Mouse (Mus musculus) hindbrain, embryonic 16.5 days (tissue): Measurements from ENCODE around the gene C9orf72. TPM values are rescaled to one million over a fixed set of nuclear protein-coding genes. Genes with fewer than 3 reads are reported as not detected.
"Not testable (repeated sequence)": the region's sequence is repeated elsewhere in the genome, so short reads cannot be mapped to it uniquely, and the experiment has no call there.

Source experiments
- ATAC-seq: fragments of 200-750 bp; cut with Nextera tagmentation; 2 replicates; pipeline ENCODE4 v1.8.0; 2017; ENCODE audit warnings: moderate TSS enrichment, moderate library complexity
- H3K27ac ChIP-seq: fragments of 300-500 bp; sonication (generic); 2 replicates; pipeline ENCODE4 v1.5.1; 2014; ENCODE audit warnings: low read depth, mild to moderate bottlenecking, control low read depth, low read length, moderate library complexity
- H3K27me3 ChIP-seq: fragments of 300-500 bp; sonication (generic); replicated peaks from 2 replicates; pipeline ENCODE4 v1.6.1; 2014; ENCODE audit warnings: low read length; ENCODE audit not compliant: control insufficient read depth, insufficient read depth
- H3K36me3 ChIP-seq: fragments of 300-500 bp; sonication (generic); 2 replicates; pipeline ENCODE4 v1.6.1; 2014; ENCODE audit warnings: mild to moderate bottlenecking, low read length, moderate library complexity, mixed read lengths; ENCODE audit not compliant: control insufficient read depth, insufficient read depth
- H3K4me1 ChIP-seq: fragments of 300-500 bp; sonication (generic); 2 replicates; pipeline ENCODE4 v1.6.1; 2014; ENCODE audit warnings: low read depth, low read length; ENCODE audit not compliant: control insufficient read depth, insufficient read depth
- H3K4me2 ChIP-seq: fragments of 300-500 bp; sonication (generic); 2 replicates; pipeline ENCODE4 v1.6.1; 2014; ENCODE audit warnings: mild to moderate bottlenecking, low read length, control low read depth, moderate library complexity
- H3K4me3 ChIP-seq: fragments of 300-500 bp; sonication (generic); 2 replicates; pipeline ENCODE4 v1.5.1; 2014; ENCODE audit warnings: mild to moderate bottlenecking, low read length, control low read depth, moderate library complexity
- H3K9ac ChIP-seq: fragments of 300-500 bp; sonication (generic); 2 replicates; pipeline ENCODE4 v1.6.1; 2014; ENCODE audit warnings: low read depth, mild to moderate bottlenecking, control low read depth, low read length, moderate library complexity
- H3K9me3 ChIP-seq: fragments of 300-500 bp; sonication (generic); 2 replicates; pipeline ENCODE4 v1.6.1; 2014; ENCODE audit warnings: mild to moderate bottlenecking, low read length, moderate library complexity; ENCODE audit not compliant: control insufficient read depth
- WGBS: fragments of 180-500 bp; shearing (Covaris S2); extraction: QIAGEN DNeasy Blood & Tissue Kit; methylation state at CpG from one replicate; pipeline ENCODE4 v1.1.7; 2014; 5-methylcytosine and 5-hydroxymethylcytosine counted together
- polyA plus RNA-seq: library from polyadenylated mRNA; unstranded; fragments of >200 nt; fragmentation: Nextera tagmentation; extraction: Ambion mirVana; gene quantifications from 2 replicates; pipeline ENCODE4 v1.2.1, GENCODE M21; 2015

The C9orf72 gene
- polyA plus RNA-seq = 42.6 and 46.6 TPM in 2 replicates

GRCm38 (mm10) chr4:35225734-35226495, at the start of gene C9orf72:
Gene C9orf72 (minus strand): TSS chr4:35226175.
- Histone ChIP-seq H3K27ac (peak within 1 kb of the TSS; percentile 78), H3K4me2 (peak within 1 kb of the TSS; percentile 77), H3K27me3 (no peaks in the 10 kb centered on the region), H3K4me3 (peak within 1 kb of the TSS; percentile 94), H3K4me1 (peaks cover 2% of the 10 kb centered on the region; the same call in 1 of the 2 replicates), H3K9me3 (no peaks in the 10 kb centered on the region), H3K9ac (peak within 1 kb of the TSS; percentile 94), H3K36me3 (no peaks in the 10 kb centered on the region)
- peak; percentile 98 for ATAC-seq
- WGBS = under 1% methylated on average over 51 of the region's 51 CpGs

GRCm38 (mm10) chr4:35259006-35259405, 33.0 kb upstream of the C9orf72 start:
- Histone ChIP-seq H3K36me3 (no peaks in the 10 kb centered on the region), H3K4me2 (no peak overlapping the region), H3K9me3 (no peaks in the 10 kb centered on the region), H3K27ac (no peak overlapping the region), H3K4me3 (no peak overlapping the region), H3K9ac (no peak overlapping the region), H3K27me3 (no peaks in the 10 kb centered on the region), H3K4me1 (no peaks in the 10 kb centered on the region)
- WGBS = 73% methylated on average over 9 of the region's 9 CpGs
- ATAC-seq = no peak

GRCm38 (mm10) chr4:35244023-35244422, 18.0 kb upstream of the C9orf72 start:
- H3K4me1 ChIP-seq = no peaks in the 10 kb centered on the region
- 78% methylated on average over 1 of the region's 1 CpGs for WGBS
- H3K27me3 ChIP-seq = no peaks in the 10 kb centered on the region
- H3K4me2 ChIP-seq = no peak overlapping the region
- no peaks in the 10 kb centered on the region for H3K36me3 ChIP-seq
- H3K9me3 ChIP-seq = no peaks in the 10 kb centered on the region
- ATAC-seq = no peak
- no peak overlapping the region for H3K4me3 ChIP-seq
- H3K27ac ChIP-seq = no peak overlapping the region
- no peak overlapping the region for H3K9ac ChIP-seq

GRCm38 (mm10) chr4:35241735-35242134, 15.8 kb upstream of the C9orf72 start:
- Histone ChIP-seq H3K9me3 (no peaks in the 10 kb centered on the region), H3K27me3 (no peaks in the 10 kb centered on the region), H3K36me3 (no peaks in the 10 kb centered on the region), H3K4me3 (no peak overlapping the region), H3K4me1 (no peaks in the 10 kb centered on the region), H3K4me2 (no peak overlapping the region), H3K9ac (no peak overlapping the region), H3K27ac (no peak overlapping the region)
- 84% methylated on average over 2 of the region's 2 CpGs for WGBS
- no peak for ATAC-seq

GRCm38 (mm10) chr4:35238696-35239095, 12.7 kb upstream of the C9orf72 start:
- ATAC-seq = no peak
- Histone ChIP-seq H3K9me3 (no peaks in the 10 kb centered on the region), H3K4me2 (no peak overlapping the region), H3K9ac (no peak overlapping the region), H3K27me3 (no peaks in the 10 kb centered on the region), H3K27ac (no peak overlapping the region), H3K36me3 (no peaks in the 10 kb centered on the region), H3K4me3 (no peak overlapping the region), H3K4me1 (no peaks in the 10 kb centered on the region)
- 43% methylated on average over 4 of the region's 4 CpGs for WGBS

- not testable (repeated sequence) for H3K4me3 ChIP-seq, H3K36me3 ChIP-seq, H3K27me3 ChIP-seq, H3K9ac ChIP-seq, ATAC-seq, H3K4me2 ChIP-seq, H3K27ac ChIP-seq, H3K9me3 ChIP-seq, H3K4me1 ChIP-seq
- WGBS = 92% methylated on average over 3 of the region's 3 CpGs
Measured at GRCm38 (mm10) chr4:35238240-35238639, 12.3 kb upstream of the C9orf72 start.

- ATAC-seq = no peak
Measured at GRCm38 (mm10) chr4:35236313-35236712, 10.3 kb upstream of the C9orf72 start.

GRCm38 (mm10) chr4:35228260-35228659, 2.3 kb upstream of the C9orf72 start:
- Histone ChIP-seq H3K9ac (no peak overlapping the region), H3K36me3 (no peaks in the 10 kb centered on the region), H3K4me3 (no peak overlapping the region), H3K4me1 (peaks cover 2% of the 10 kb centered on the region; the same call in 1 of the 2 replicates), H3K9me3 (no peaks in the 10 kb centered on the region), H3K4me2 (no peak overlapping the region), H3K27me3 (no peaks in the 10 kb centered on the region), H3K27ac (no peak overlapping the region)
- 71% methylated on average over 4 of the region's 4 CpGs for WGBS
- no peak for ATAC-seq

More at GRCm38 (mm10) chr4:35236313-35236712, 10.3 kb upstream of the C9orf72 start:
- H3K4me2 ChIP-seq = no peak overlapping the region
- no peaks in the 10 kb centered on the region for H3K36me3 ChIP-seq
- H3K9me3 ChIP-seq = no peaks in the 10 kb centered on the region
- WGBS = 98% methylated on average over 2 of the region's 2 CpGs
- H3K27ac ChIP-seq = no peak overlapping the region
- no peaks in the 10 kb centered on the region for H3K27me3 ChIP-seq
- H3K4me1 ChIP-seq = no peaks in the 10 kb centered on the region
- H3K4me3 ChIP-seq = no peak overlapping the region
- H3K9ac ChIP-seq = no peak overlapping the region

- H3K36me3 ChIP-seq = no peaks in the 10 kb centered on the region
- H3K4me1 ChIP-seq = peaks cover 2% of the 10 kb centered on the region; the same call in 1 of the 2 replicates
- no peak for ATAC-seq
- H3K4me3 ChIP-seq = peak overlapping the region; percentile 94
- no peaks in the 10 kb centered on the region for H3K9me3 ChIP-seq
- no peaks in the 10 kb centered on the region for H3K27me3 ChIP-seq
- 10% methylated on average over 9 of the region's 9 CpGs for WGBS
- H3K4me2 ChIP-seq = peak overlapping the region; percentile 64
- H3K27ac ChIP-seq = peak overlapping the region; percentile 78
- peak overlapping the region; percentile 94 for H3K9ac ChIP-seq
Measured at GRCm38 (mm10) chr4:35226496-35226992, 569 bp upstream of the C9orf72 start.
